Mouse (Mus musculus): ENCODE data around the gene Scube2. TPM values are rescaled to one million over a fixed set of nuclear protein-coding genes. Genes with fewer than 3 reads are reported as not detected.

Scube2 gene
- polyA plus RNA-seq, 1 experiment from 2014 or later = 1.8 TPM

- ATAC-seq (ENCODE audit: low FRiP score, low TSS enrichment) = no peak
- Histone ChIP-seq H3K9ac (replicated peaks; ENCODE audit: low read length) (no peak overlapping the region), H3K27ac (ENCODE audit: low read length) (no peak overlapping the region), H3K27me3 (ENCODE audit: insufficient read depth, low read length) (no peaks in the 10 kb centered on the region), H3K36me3 (ENCODE audit: insufficient read depth, low read length) (peaks cover under 1% of the 10 kb centered on the region; the same call in 1 of the 2 replicates), H3K9me3 (ENCODE audit: low read length) (no peaks in the 10 kb centered on the region; the same call in 1 of the 2 replicates), H3K4me1 (ENCODE audit: insufficient read depth, low read length) (no peaks in the 10 kb centered on the region), H3K4me2 (replicated peaks; ENCODE audit: low read depth, low read length) (no peak overlapping the region), H3K4me3 (ENCODE audit: low read length) (no peak overlapping the region)
- WGBS = 52% methylated on average over 2 of the region's 2 CpGs
Measured at GRCm38 (mm10) chr7:109881561-109882099, 16.2 kb upstream of the Scube2 start.

GRCm38 (mm10) chr7:109879158-109879557 is 13.7 kb upstream of the Scube2 start:
- Histone ChIP-seq H3K9me3 (ENCODE audit: low read length) (no peaks in the 10 kb centered on the region), H3K4me2 (replicated peaks; ENCODE audit: low read depth, low read length) (0 out of 2 replicates have a peak overlapping the region, but pooled peaks have one; percentile 4), H3K4me3 (ENCODE audit: low read length) (no peak overlapping the region), H3K27ac (ENCODE audit: low read length) (no peak overlapping the region; the same call in 1 of the 2 replicates), H3K36me3 (ENCODE audit: insufficient read depth, low read length) (no peaks in the 10 kb centered on the region), H3K9ac (replicated peaks; ENCODE audit: low read length) (0 out of 2 replicates have a peak overlapping the region, but pooled peaks have one; percentile 42), H3K4me1 (ENCODE audit: insufficient read depth, low read length) (no peaks in the 10 kb centered on the region), H3K27me3 (ENCODE audit: insufficient read depth, low read length) (no peaks in the 10 kb centered on the region)
- ATAC-seq (ENCODE audit: low FRiP score, low TSS enrichment) = no peak
- WGBS = 42% methylated on average over 12 of the region's 12 CpGs

GRCm38 (mm10) chr7:109876085-109876484 is 10.6 kb upstream of the Scube2 start:
- Histone ChIP-seq H3K4me3 (ENCODE audit: low read length) (no peak overlapping the region), H3K9ac (replicated peaks; ENCODE audit: low read length) (no peak overlapping the region), H3K4me2 (replicated peaks; ENCODE audit: low read depth, low read length) (no peak overlapping the region), H3K36me3 (ENCODE audit: insufficient read depth, low read length) (no peaks in the 10 kb centered on the region), H3K27ac (ENCODE audit: low read length) (no peak overlapping the region), H3K9me3 (ENCODE audit: low read length) (no peaks in the 10 kb centered on the region), H3K4me1 (ENCODE audit: insufficient read depth, low read length) (no peaks in the 10 kb centered on the region), H3K27me3 (ENCODE audit: insufficient read depth, low read length) (no peaks in the 10 kb centered on the region)
- no peak for ATAC-seq (ENCODE audit: low FRiP score, low TSS enrichment)
- WGBS = 68% methylated on average over 8 of the region's 8 CpGs

- ATAC-seq (ENCODE audit: low FRiP score, low TSS enrichment) = no peak
- H3K4me1 ChIP-seq (ENCODE audit: insufficient read depth, low read length) = no peaks in the 10 kb centered on the region
- no peak overlapping the region for H3K4me3 ChIP-seq (ENCODE audit: low read length)
- no peaks in the 10 kb centered on the region for H3K36me3 ChIP-seq (ENCODE audit: insufficient read depth, low read length)
- no peak overlapping the region for H3K9ac ChIP-seq (replicated peaks; ENCODE audit: low read length)
- H3K9me3 ChIP-seq (ENCODE audit: low read length) = no peaks in the 10 kb centered on the region
- no peak overlapping the region for H3K4me2 ChIP-seq (replicated peaks; ENCODE audit: low read depth, low read length)
- WGBS = 56% methylated on average over 3 of the region's 3 CpGs
- H3K27ac ChIP-seq (ENCODE audit: low read length) = no peak overlapping the region
- H3K27me3 ChIP-seq (ENCODE audit: insufficient read depth, low read length) = no peaks in the 10 kb centered on the region
Measured at GRCm38 (mm10) chr7:109875598-109875997, 10.1 kb upstream of the Scube2 start.

DNA sequence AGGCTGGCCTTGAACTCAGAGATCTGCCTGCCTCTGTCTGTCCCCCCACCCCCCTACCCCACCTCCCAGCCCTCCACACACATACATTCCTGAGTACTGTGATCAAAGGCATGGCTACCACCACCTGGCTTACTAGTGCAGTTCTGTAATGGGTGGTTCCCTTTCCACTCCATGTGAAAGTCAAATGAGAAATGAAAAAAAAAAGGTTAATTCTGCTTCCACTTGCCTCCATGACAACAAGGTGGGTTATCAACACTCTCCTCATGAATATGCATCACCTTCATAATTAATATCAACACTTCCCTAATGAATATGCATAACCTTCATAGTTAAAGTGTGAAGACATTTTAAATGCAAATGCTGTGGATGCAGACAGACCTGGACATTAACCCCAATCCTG is 9.6 kb upstream of the Scube2 start:
- H3K4me1 ChIP-seq (ENCODE audit: insufficient read depth, low read length) = no peaks in the 10 kb centered on the region
- ATAC-seq (ENCODE audit: low FRiP score, low TSS enrichment) = no peak
- no peak overlapping the region for H3K4me3 ChIP-seq (ENCODE audit: low read length)
- no peak overlapping the region for H3K27ac ChIP-seq (ENCODE audit: low read length)
- no peaks in the 10 kb centered on the region for H3K27me3 ChIP-seq (ENCODE audit: insufficient read depth, low read length)
- H3K36me3 ChIP-seq (ENCODE audit: insufficient read depth, low read length) = no peaks in the 10 kb centered on the region
- no peaks in the 10 kb centered on the region for H3K9me3 ChIP-seq (ENCODE audit: low read length)
- H3K4me2 ChIP-seq (replicated peaks; ENCODE audit: low read depth, low read length) = no peak overlapping the region
- H3K9ac ChIP-seq (replicated peaks; ENCODE audit: low read length) = no peak overlapping the region

DNA sequence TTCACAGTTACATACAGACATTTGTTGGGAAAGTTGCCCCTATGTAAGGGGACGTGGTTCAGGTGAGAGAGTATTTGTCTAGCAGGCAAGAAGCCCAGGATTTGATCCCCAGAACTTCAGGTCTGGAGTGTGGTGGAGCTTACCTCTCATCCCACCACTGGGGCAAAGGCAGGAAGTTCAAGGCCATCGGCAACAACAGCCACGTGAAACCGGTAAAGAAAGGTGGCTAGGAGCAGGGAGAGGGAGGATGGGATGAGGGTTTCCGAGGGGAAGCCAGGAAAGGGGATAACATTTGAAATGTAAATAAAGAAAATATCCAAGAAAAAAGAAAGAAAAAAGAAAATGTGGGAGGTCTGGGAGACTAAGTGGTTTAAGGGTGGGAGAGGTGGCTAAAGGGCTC is 7.7 kb upstream of the Scube2 start:
- 57% methylated on average over 5 of the region's 5 CpGs for WGBS
- ATAC-seq (ENCODE audit: low FRiP score, low TSS enrichment) = no peak

GRCm38 (mm10) chr7:109871232-109871631 is 5.8 kb upstream of the Scube2 start:
- Histone ChIP-seq H3K4me3 (ENCODE audit: low read length) (no peak overlapping the region), H3K4me1 (ENCODE audit: insufficient read depth, low read length) (peaks cover 4% of the 10 kb centered on the region; the same call in 1 of the 2 replicates), H3K36me3 (ENCODE audit: insufficient read depth, low read length) (no peaks in the 10 kb centered on the region), H3K9me3 (ENCODE audit: low read length) (no peaks in the 10 kb centered on the region), H3K27ac (ENCODE audit: low read length) (no peak overlapping the region), H3K4me2 (replicated peaks; ENCODE audit: low read depth, low read length) (no peak overlapping the region), H3K27me3 (ENCODE audit: insufficient read depth, low read length) (peaks cover 8% of the 10 kb centered on the region; the same call in 1 of the 2 replicates), H3K9ac (replicated peaks; ENCODE audit: low read length) (no peak overlapping the region)
- 78% methylated on average over 5 of the region's 5 CpGs for WGBS
- no peak for ATAC-seq (ENCODE audit: low FRiP score, low TSS enrichment)

More for the DNA sequence above, 7.7 kb upstream of the Scube2 start:
- Histone ChIP-seq H3K4me1 (ENCODE audit: insufficient read depth, low read length) (no peaks in the 10 kb centered on the region), H3K36me3 (ENCODE audit: insufficient read depth, low read length) (no peaks in the 10 kb centered on the region), H3K27ac (ENCODE audit: low read length) (no peak overlapping the region), H3K9me3 (ENCODE audit: low read length) (no peaks in the 10 kb centered on the region), H3K4me2 (replicated peaks; ENCODE audit: low read depth, low read length) (no peak overlapping the region), H3K9ac (replicated peaks; ENCODE audit: low read length) (no peak overlapping the region), H3K27me3 (ENCODE audit: insufficient read depth, low read length) (peaks cover 3% of the 10 kb centered on the region; the same call in 1 of the 2 replicates), H3K4me3 (ENCODE audit: low read length) (no peak overlapping the region)

DNA sequence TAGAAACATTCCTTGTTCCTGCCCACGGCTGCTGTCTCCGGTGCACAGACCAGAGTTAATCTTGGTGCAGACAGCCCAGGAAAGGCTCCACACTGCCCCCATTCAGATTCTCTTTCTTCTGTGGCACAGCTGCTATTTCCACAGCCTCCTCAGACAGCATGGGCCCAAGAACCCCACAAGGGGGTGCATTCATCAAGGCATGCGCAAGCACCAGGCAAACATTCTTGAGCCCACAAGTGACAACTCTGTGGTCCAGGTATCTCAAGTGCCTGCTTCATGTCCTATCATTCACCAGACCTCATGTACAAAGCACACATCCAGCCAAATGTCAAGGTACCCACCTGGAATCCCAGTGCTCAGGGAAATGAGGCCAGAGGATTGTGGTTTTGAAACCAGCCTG is 3.0 kb upstream of the Scube2 start:
- Histone ChIP-seq H3K9ac (replicated peaks; ENCODE audit: low read length) (no peak overlapping the region), H3K9me3 (ENCODE audit: low read length) (no peaks in the 10 kb centered on the region), H3K4me2 (replicated peaks; ENCODE audit: low read depth, low read length) (no peak overlapping the region), H3K4me3 (ENCODE audit: low read length) (no peak overlapping the region), H3K27ac (ENCODE audit: low read length) (no peak overlapping the region), H3K36me3 (ENCODE audit: insufficient read depth, low read length) (no peaks in the 10 kb centered on the region), H3K4me1 (ENCODE audit: insufficient read depth, low read length) (peaks cover 7% of the 10 kb centered on the region; the same call in 1 of the 2 replicates), H3K27me3 (ENCODE audit: insufficient read depth, low read length) (peaks cover 26% of the 10 kb centered on the region)
- WGBS = 45% methylated on average over 3 of the region's 3 CpGs
- ATAC-seq (ENCODE audit: low FRiP score, low TSS enrichment) = no peak

DNA sequence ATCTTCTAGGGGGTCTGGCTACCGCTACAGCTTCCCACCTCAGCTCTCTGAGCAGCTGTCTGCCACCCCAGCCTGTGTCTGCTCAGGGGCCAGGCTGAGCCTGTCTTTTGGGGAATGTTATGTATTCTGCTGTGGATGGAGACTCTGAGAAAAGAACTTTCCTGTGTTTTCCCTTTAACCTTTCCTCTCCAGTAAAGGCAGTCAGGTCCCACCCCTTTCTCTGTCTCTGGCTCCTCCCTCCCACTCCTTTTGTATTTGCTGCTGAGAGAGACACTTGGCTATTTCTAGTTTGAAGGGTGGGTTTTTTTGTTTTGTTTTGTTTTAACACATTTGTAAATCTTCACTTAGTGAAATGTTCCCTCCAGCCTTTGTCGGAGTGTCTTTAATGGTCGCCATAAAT is 1.2 kb upstream of the Scube2 start:
- Histone ChIP-seq H3K36me3 (ENCODE audit: insufficient read depth, low read length) (no peaks in the 10 kb centered on the region), H3K4me3 (ENCODE audit: low read length) (no peak overlapping the region), H3K9ac (replicated peaks; ENCODE audit: low read length) (no peak overlapping the region), H3K27ac (ENCODE audit: low read length) (no peak overlapping the region), H3K4me1 (ENCODE audit: insufficient read depth, low read length) (peaks cover 7% of the 10 kb centered on the region; the same call in 1 of the 2 replicates), H3K9me3 (ENCODE audit: low read length) (no peaks in the 10 kb centered on the region), H3K4me2 (replicated peaks; ENCODE audit: low read depth, low read length) (no peak overlapping the region), H3K27me3 (ENCODE audit: insufficient read depth, low read length) (peaks cover 27% of the 10 kb centered on the region)
- WGBS = 32% methylated on average over 3 of the region's 3 CpGs
- ATAC-seq (ENCODE audit: low FRiP score, low TSS enrichment) = no peak

GRCm38 (mm10) chr7:109863561-109863960 is 1.9 kb downstream of the Scube2 start:
- Histone ChIP-seq H3K36me3 (ENCODE audit: insufficient read depth, low read length) (no peaks in the 10 kb centered on the region), H3K4me3 (ENCODE audit: low read length) (no peak overlapping the region), H3K4me2 (replicated peaks; ENCODE audit: low read depth, low read length) (no peak overlapping the region), H3K9me3 (ENCODE audit: low read length) (no peaks in the 10 kb centered on the region), H3K9ac (replicated peaks; ENCODE audit: low read length) (no peak overlapping the region), H3K27me3 (ENCODE audit: insufficient read depth, low read length) (peaks cover 24% of the 10 kb centered on the region), H3K4me1 (ENCODE audit: insufficient read depth, low read length) (peaks cover 7% of the 10 kb centered on the region; the same call in 1 of the 2 replicates), H3K27ac (ENCODE audit: low read length) (no peak overlapping the region)
- 23% methylated on average over 4 of the region's 4 CpGs for WGBS
- ATAC-seq (ENCODE audit: low FRiP score, low TSS enrichment) = no peak
